Mouse (Mus musculus) cerebellum, adult 18-20 months (tissue): ENCODE measurements around the gene Gm3239.
"Not testable (repeated sequence)": the region's sequence is repeated elsewhere in the genome, so short reads cannot be mapped to it uniquely, and the experiment has no call there.

Experiments
- DNase-seq, 2 experiments: peaks; one replicate each; pipeline ENCODE4 v3.0.0; 2021

Gm3239 gene

GRCm38 (mm10) chr14:4663892-4664291 is at the start of gene Gm3239:
Gene Gm3239, plus strand, starts transcription at chr14:4664192.
- not testable (repeated sequence) for DNase-seq

GRCm38 (mm10) chr14:4632052-4632451 is 31.9 kb upstream of the Gm3239 start, which contains the start of gene Gm8159:
Gene Gm8159, plus strand, starts transcription at chr14:4632352.
- not testable (repeated sequence) for DNase-seq

GRCm38 (mm10) chr14:4649309-4649708 is 14.7 kb upstream of the Gm3239 start:
- DNase-seq, result not testable (repeated sequence)

GRCm38 (mm10) chr14:4650324-4650723 is 13.7 kb upstream of the Gm3239 start:
- DNase-seq, result peak; percentile 2 to 15

GRCm38 (mm10) chr14:4708938-4709337 is 44.9 kb downstream of the Gm3239 start, which contains the start of gene Gm7876:
Gene Gm7876, plus strand, starts transcription at chr14:4709238.
- DNase-seq, result not testable (repeated sequence)
